Mouse (Mus musculus): ENCODE measurements around the gene Cwc25.

- no peak; the same call in 1 of the 2 replicates for TF ChIP-seq POLR2A (IDR thresholded peaks at IDR 0.05; ENCODE audit: low read depth, low read length)
- no peak for TF ChIP-seq CTCF (IDR thresholded peaks at IDR 0.05; ENCODE audit: borderline replicate concordance, insufficient read depth, low read length)
Measured at GRCm38 (mm10) chr11:97700746-97701580, 65.4 kb downstream of the Cwc25 start.

Data from embryonic fibroblast, embryonic 13.5 days (primary cell).